Mouse (Mus musculus) ES-E14 (cell line): ENCODE measurements at regions not wholly inside any gene's neighbourhood (a gene's known extent, or its start where the extent isn't known, plus 50 kb on each side); places are given as distances from the start of the nearest gene placed in this dataset.

ENCODE experiments used
- DNase-seq: peaks from one replicate; pipeline ENCODE4 v3.0.0-alpha.2; 2013; ENCODE audit warnings: low read depth, low spot score
- H3K27ac ChIP-seq: 2 replicates; pipeline ENCODE4 v1.5.1; 2012; ENCODE audit warnings: low read depth, mild to moderate bottlenecking, low read length, moderate library complexity, mixed read lengths; ENCODE audit not compliant: poor library complexity, insufficient read depth, severe bottlenecking
- H3K36me3 ChIP-seq: 2 replicates; pipeline ENCODE4 v1.6.1; 2012; ENCODE audit warnings: mild to moderate bottlenecking, low read length, moderate library complexity, mixed read lengths; ENCODE audit not compliant: control insufficient read depth, poor library complexity, insufficient read depth, severe bottlenecking
- H3K4me1 ChIP-seq, 2 experiments: fragments of 150-350 bp in 1 of 2; sonication (generic) in 1 of 2; 2 replicates each; pipeline ENCODE4 v1.6.1; 2012; ENCODE audit warnings: low read length in 2 of 2, mild to moderate bottlenecking in 1 of 2, mixed read lengths in 1 of 2; ENCODE audit not compliant: control insufficient read depth in 2 of 2, insufficient read depth in 2 of 2, poor library complexity in 1 of 2
- H3K4me3 ChIP-seq, 2 experiments: fragments of 150-350 bp in 1 of 2; sonication (generic) in 1 of 2; 2 replicates each; pipeline ENCODE4 v1.5.1; 2012; ENCODE audit warnings: low read length in 2 of 2, low read depth in 1 of 2, mild to moderate bottlenecking in 1 of 2, mixed read lengths in 1 of 2; ENCODE audit not compliant: insufficient read depth in 1 of 2, poor library complexity in 1 of 2, severe bottlenecking in 1 of 2
- H3K9ac ChIP-seq: 2 replicates; pipeline ENCODE4 v1.6.1; 2012; ENCODE audit warnings: low read depth, mild to moderate bottlenecking, low read length, mixed read lengths; ENCODE audit not compliant: poor library complexity, insufficient read depth, severe bottlenecking
- H3K9me3 ChIP-seq: fragments of 150-350 bp; sonication (generic); 2 replicates; pipeline ENCODE4 v1.6.1; 2012; ENCODE audit warnings: low read depth, mild to moderate bottlenecking, low read length; ENCODE audit not compliant: control insufficient read depth, insufficient read depth
- CHD2 ChIP-seq: IDR thresholded peaks from 2 replicates; pipeline ENCODE4 v1.6.1; 2014; ENCODE audit warnings: mild to moderate bottlenecking, low read depth, low read length, inconsistent platforms
- HCFC1 ChIP-seq: IDR thresholded peaks from 2 replicates; pipeline ENCODE4 v1.6.1; 2012; ENCODE audit warnings: low read length, inconsistent platforms, borderline replicate concordance; ENCODE audit not compliant: insufficient read depth
- MAFK ChIP-seq: IDR thresholded peaks from 2 replicates; pipeline ENCODE4 v1.6.1; 2014; ENCODE audit warnings: mild to moderate bottlenecking, low read depth, low read length, inconsistent platforms; ENCODE audit not compliant: insufficient read depth
- ZC3H11A ChIP-seq: IDR thresholded peaks from 2 replicates; pipeline ENCODE4 v1.6.1; 2012; ENCODE audit warnings: low read depth, mild to moderate bottlenecking, inconsistent platforms, low read length, borderline replicate concordance
- ZNF384 ChIP-seq: IDR thresholded peaks from 2 replicates; pipeline ENCODE4 v1.6.1; 2012; ENCODE audit warnings: low read depth, low read length, inconsistent platforms
- in situ Hi-C, 2 experiments: fragments of 600-800 bp; cut with MboI; formaldehyde crosslinking; loops; one replicate each; pipeline ENCODE4 v1.15.1; 2025; ENCODE audit warnings: low sequenced_read_pairs in 2 of 2, inconsistent platforms in 1 of 2; ENCODE audit not compliant: unreplicated experiment in 2 of 2

GRCm38 (mm10) chr12:109856336-109856735, 256.2 kb upstream of the Rtl1 start:
- no peak overlapping the region for H3K9ac ChIP-seq
- no peak overlapping the region for H3K4me3 ChIP-seq
- in situ Hi-C loops: no loop called here
- no peak for DNase-seq
- TF ChIP-seq HCFC1: no peak
- TF ChIP-seq MAFK: no peak
- TF ChIP-seq ZNF384: no peak
- no peak for TF ChIP-seq CHD2
- no peak for TF ChIP-seq ZC3H11A
- H3K9me3 ChIP-seq: no peaks in the 10 kb centered on the region
- H3K4me1 ChIP-seq: 0 out of 4 replicates have a peak, but pooled peaks cover 2 to 4% of the 10 kb centered on the region in 2 experiments
- H3K27ac ChIP-seq: no peak overlapping the region
- H3K36me3 ChIP-seq: no peaks in the 10 kb centered on the region

GRCm38 (mm10) chr12:109857705-109858104, 257.6 kb upstream of the Rtl1 start:
- Histone ChIP-seq H3K9me3 (no peaks in the 10 kb centered on the region), H3K4me1 (0 out of 4 replicates have a peak, but pooled peaks cover 2 to 4% of the 10 kb centered on the region in 2 experiments), H3K4me3 (no peak overlapping the region), H3K36me3 (no peaks in the 10 kb centered on the region), H3K27ac (no peak overlapping the region), H3K9ac (no peak overlapping the region)
- in situ Hi-C loops: no loop called here
- TF ChIP-seq ZNF384: no peak
- no peak for DNase-seq

GRCm38 (mm10) chr12:109864826-109865225, 264.7 kb upstream of the Rtl1 start:
- in situ Hi-C loops: no loop called here
- TF ChIP-seq HCFC1: no peak
- no peak for TF ChIP-seq ZNF384
- no peak for TF ChIP-seq CHD2
- no peak for TF ChIP-seq MAFK
- no peak for TF ChIP-seq ZC3H11A
- H3K4me3 ChIP-seq: no peak overlapping the region

GRCm38 (mm10) chr12:109871021-109871420, 270.9 kb upstream of the Rtl1 start:
- Histone ChIP-seq H3K4me1 (no peaks in the 10 kb centered on the region), H3K27ac (no peak overlapping the region), H3K36me3 (no peaks in the 10 kb centered on the region), H3K4me3 (no peak overlapping the region), H3K9me3 (no peaks in the 10 kb centered on the region), H3K9ac (no peak overlapping the region)
- no peak for TF ChIP-seq ZC3H11A
- TF ChIP-seq HCFC1: no peak
- TF ChIP-seq CHD2: no peak
- no peak for TF ChIP-seq ZNF384
- no peak for TF ChIP-seq MAFK
- in situ Hi-C loops: no loop called here
- no peak for DNase-seq

More at GRCm38 (mm10) chr12:109864826-109865225, 264.7 kb upstream of the Rtl1 start:
- Histone ChIP-seq H3K9ac (no peak overlapping the region), H3K4me1 (0 out of 4 replicates have a peak, but pooled peaks cover under 1 to 4% of the 10 kb centered on the region in 2 experiments), H3K9me3 (no peaks in the 10 kb centered on the region), H3K27ac (no peak overlapping the region), H3K36me3 (no peaks in the 10 kb centered on the region)
- no peak for DNase-seq

GRCm38 (mm10) chr12:109874466-109874865, 274.3 kb upstream of the Rtl1 start:
- H3K27ac ChIP-seq: no peak overlapping the region
- no peak for DNase-seq
- H3K4me3 ChIP-seq: no peak overlapping the region
- H3K9ac ChIP-seq: no peak overlapping the region
- in situ Hi-C loops: no loop called here
- no peaks in the 10 kb centered on the region for H3K36me3 ChIP-seq
- TF ChIP-seq HCFC1: no peak
- no peak for TF ChIP-seq ZC3H11A
- no peak for TF ChIP-seq MAFK
- no peak for TF ChIP-seq ZNF384
- TF ChIP-seq CHD2: no peak
- H3K4me1 ChIP-seq: no peaks in the 10 kb centered on the region
- H3K9me3 ChIP-seq: no peaks in the 10 kb centered on the region
